Mouse (Mus musculus) limb, embryonic 13.5 days (tissue): ENCODE results near the gene Fcho2. TPM values are rescaled to one million over a fixed set of nuclear protein-coding genes. Genes with fewer than 3 reads are reported as not detected.
A peak's percentile ranks its signal among the peaks of the same experiment; 100 is the strongest.

Experiments used
- ATAC-seq: fragments of 200-750 bp; cut with Nextera tagmentation; 2 replicates; pipeline ENCODE4 v1.8.0; 2017; ENCODE audit warnings: low read depth, moderate number of reproducible peaks, moderate TSS enrichment; ENCODE audit not compliant: low FRiP score
- H3K27ac ChIP-seq: fragments of 300-500 bp; sonication (generic); 2 replicates; pipeline ENCODE4 v1.5.1; 2015; ENCODE audit warnings: inconsistent platforms, mild to moderate bottlenecking, moderate library complexity
- H3K27me3 ChIP-seq: fragments of 300-500 bp; sonication (generic); 2 replicates; pipeline ENCODE4 v1.6.1; 2015; ENCODE audit warnings: mild to moderate bottlenecking, inconsistent platforms
- H3K36me3 ChIP-seq: fragments of 300-500 bp; sonication (generic); 2 replicates; pipeline ENCODE4 v1.6.1; 2015; ENCODE audit warnings: inconsistent platforms, mild to moderate bottlenecking, moderate library complexity
- H3K4me1 ChIP-seq: fragments of 300-500 bp; sonication (generic); 2 replicates; pipeline ENCODE4 v1.6.1; 2015; ENCODE audit warnings: inconsistent platforms
- H3K4me2 ChIP-seq: fragments of 300-500 bp; sonication (generic); replicated peaks from 2 replicates; pipeline ENCODE4 v1.6.1; 2015; ENCODE audit warnings: inconsistent platforms, mild to moderate bottlenecking, moderate library complexity
- H3K4me3 ChIP-seq: fragments of 300-500 bp; sonication (generic); 2 replicates; pipeline ENCODE4 v1.5.1; 2015; ENCODE audit warnings: moderate library complexity, mild to moderate bottlenecking, inconsistent platforms
- H3K9ac ChIP-seq: fragments of 300-500 bp; sonication (generic); 2 replicates; pipeline ENCODE4 v1.6.1; 2015; ENCODE audit warnings: mild to moderate bottlenecking, inconsistent platforms
- H3K9me3 ChIP-seq: fragments of 300-500 bp; sonication (generic); 2 replicates; pipeline ENCODE4 v1.6.1; 2016; ENCODE audit warnings: inconsistent platforms
- WGBS: fragments of 180-500 bp; shearing (Covaris S2); methylation state at CpG from one replicate; pipeline ENCODE4 v1.1.7; 2015; 5-methylcytosine and 5-hydroxymethylcytosine counted together
- polyA plus RNA-seq: library from polyadenylated mRNA; unstranded; fragments of >200 nt; fragmentation: Nextera tagmentation; extraction: Ambion mirVana; gene quantifications from 2 replicates; pipeline ENCODE4 v1.2.1, GENCODE M21; 2015

Fcho2 gene
- polyA plus RNA-seq, 1 experiment from 2014 or later, result 42.4 TPM

GRCm38 (mm10) chr13:98684144-98684900 lies 130.9 kb downstream of the Fcho2 start:
- H3K27me3 ChIP-seq, result peaks cover 7% of the 10 kb centered on the region; the same call in 1 of the 2 replicates
- H3K4me3 ChIP-seq, result no peak overlapping the region
- no peak overlapping the region for H3K4me2 ChIP-seq
- no peaks in the 10 kb centered on the region for H3K36me3 ChIP-seq
- H3K4me1 ChIP-seq, result peaks cover 22% of the 10 kb centered on the region
- no peak overlapping the region for H3K9ac ChIP-seq
- no peaks in the 10 kb centered on the region; the same call in 1 of the 2 replicates for H3K9me3 ChIP-seq
- H3K27ac ChIP-seq, result no peak overlapping the region
- WGBS, result 44% methylated on average over 9 of the region's 9 CpGs
- ATAC-seq, result 0 out of 2 replicates have a peak, but pooled peaks have one; percentile 30

DNA sequence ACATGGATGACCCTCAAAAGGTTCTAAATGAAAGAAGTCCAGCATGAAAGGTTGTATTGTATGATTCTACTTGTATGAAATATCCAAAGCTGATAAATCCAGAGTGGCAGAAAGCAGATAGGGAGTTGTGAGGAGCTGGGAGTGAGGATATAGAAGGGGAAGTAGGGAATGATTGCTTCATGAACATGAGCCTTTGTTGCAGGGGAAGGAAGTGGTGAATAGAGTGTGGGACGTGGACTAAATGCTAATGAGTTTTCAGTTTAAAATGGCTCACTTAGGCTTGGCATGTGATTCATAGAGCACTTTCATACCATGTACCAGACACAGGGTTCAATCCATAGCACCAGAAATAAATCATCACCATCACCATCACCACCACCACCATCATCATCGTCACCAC lies 131.8 kb downstream of the Fcho2 start:
- ATAC-seq, result no peak
- H3K27ac ChIP-seq, result no peak overlapping the region
- peaks cover 7% of the 10 kb centered on the region; the same call in 1 of the 2 replicates for H3K27me3 ChIP-seq
- H3K4me3 ChIP-seq, result no peak overlapping the region
- H3K4me1 ChIP-seq, result peaks cover 22% of the 10 kb centered on the region
- no peaks in the 10 kb centered on the region for H3K36me3 ChIP-seq
- H3K4me2 ChIP-seq, result no peak overlapping the region
- H3K9me3 ChIP-seq, result no peaks in the 10 kb centered on the region; the same call in 1 of the 2 replicates
- 82% methylated on average over 2 of the region's 2 CpGs for WGBS
- no peak overlapping the region for H3K9ac ChIP-seq

DNA sequence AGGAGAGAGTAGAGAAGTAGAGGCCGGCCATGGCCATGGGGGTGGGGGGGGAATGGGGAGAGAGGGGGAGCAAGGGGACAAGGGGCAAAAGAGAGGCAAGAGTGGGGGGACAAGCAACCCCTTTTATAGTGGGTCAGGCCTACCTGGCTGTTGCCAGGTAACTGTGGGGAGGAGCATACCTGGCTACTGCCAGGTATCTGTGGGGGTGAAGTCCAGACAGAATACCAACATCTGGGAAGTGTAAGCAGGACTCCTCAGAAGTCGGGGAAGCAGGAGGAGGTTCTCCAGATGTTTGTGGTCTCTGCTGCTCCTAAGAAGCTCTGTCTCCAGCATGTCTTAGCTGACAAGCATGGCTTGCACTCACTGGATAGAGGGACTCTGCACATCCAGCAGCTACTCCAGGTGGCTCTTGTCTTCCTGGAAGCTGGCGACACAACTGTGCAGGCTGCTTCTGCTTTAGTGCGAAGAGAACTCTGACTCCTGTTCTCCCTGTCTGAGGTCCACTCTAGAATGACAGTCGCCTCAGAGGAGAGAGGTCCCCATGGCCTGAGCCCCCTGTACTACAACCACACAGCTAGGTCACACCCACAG lies 134.7 kb downstream of the Fcho2 start:
- H3K27ac ChIP-seq, result no peak overlapping the region
- 79% methylated on average over 5 of the region's 5 CpGs for WGBS

GRCm38 (mm10) chr13:98679631-98680041 lies 135.6 kb downstream of the Fcho2 start:
- no peak overlapping the region for H3K9ac ChIP-seq
- H3K4me3 ChIP-seq, result no peak overlapping the region
- no peaks in the 10 kb centered on the region; the same call in 1 of the 2 replicates for H3K9me3 ChIP-seq
- H3K4me1 ChIP-seq, result peaks cover 17% of the 10 kb centered on the region
- no peak overlapping the region for H3K4me2 ChIP-seq
- H3K27me3 ChIP-seq, result no peaks in the 10 kb centered on the region
- H3K36me3 ChIP-seq, result no peaks in the 10 kb centered on the region
- ATAC-seq, result no peak
- H3K27ac ChIP-seq, result no peak overlapping the region
- 45% methylated on average over 4 of the region's 4 CpGs for WGBS

More for the DNA sequence above, 134.7 kb downstream of the Fcho2 start:
- H3K27me3 ChIP-seq, result no peaks in the 10 kb centered on the region
- no peak overlapping the region for H3K4me3 ChIP-seq
- peaks cover 17% of the 10 kb centered on the region for H3K4me1 ChIP-seq
- ATAC-seq, result no peak
- H3K9ac ChIP-seq, result no peak overlapping the region
- H3K4me2 ChIP-seq, result no peak overlapping the region
- no peaks in the 10 kb centered on the region; the same call in 1 of the 2 replicates for H3K9me3 ChIP-seq
- no peaks in the 10 kb centered on the region for H3K36me3 ChIP-seq

DNA sequence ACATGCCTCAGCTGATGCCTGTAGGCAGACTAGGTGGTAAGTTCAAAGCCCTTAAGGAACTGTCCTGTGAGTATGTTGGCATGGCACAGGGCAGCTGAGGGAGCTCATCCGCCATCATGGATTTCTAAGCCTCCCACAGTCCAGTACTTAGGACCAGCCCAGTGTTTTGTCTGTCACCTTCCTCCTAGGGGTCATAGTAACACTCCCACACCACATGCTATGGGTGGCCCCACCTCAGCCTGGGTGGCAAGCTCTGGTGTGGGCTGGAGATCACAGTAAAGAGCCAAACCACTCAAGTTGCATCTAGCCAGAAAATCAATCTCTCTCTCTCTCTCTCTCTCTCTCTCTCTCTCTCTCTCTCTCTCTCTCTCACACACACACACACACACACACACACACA lies 136.0 kb downstream of the Fcho2 start:
- H3K27ac ChIP-seq, result no peak overlapping the region
- peaks cover 15% of the 10 kb centered on the region for H3K4me1 ChIP-seq
- H3K36me3 ChIP-seq, result no peaks in the 10 kb centered on the region
- ATAC-seq, result no peak
- no peaks in the 10 kb centered on the region; the same call in 1 of the 2 replicates for H3K9me3 ChIP-seq
- H3K27me3 ChIP-seq, result no peaks in the 10 kb centered on the region
- H3K4me2 ChIP-seq, result no peak overlapping the region
- no peak overlapping the region for H3K4me3 ChIP-seq
- no peak overlapping the region for H3K9ac ChIP-seq
- 84% methylated on average over 1 of the region's 1 CpGs for WGBS

DNA sequence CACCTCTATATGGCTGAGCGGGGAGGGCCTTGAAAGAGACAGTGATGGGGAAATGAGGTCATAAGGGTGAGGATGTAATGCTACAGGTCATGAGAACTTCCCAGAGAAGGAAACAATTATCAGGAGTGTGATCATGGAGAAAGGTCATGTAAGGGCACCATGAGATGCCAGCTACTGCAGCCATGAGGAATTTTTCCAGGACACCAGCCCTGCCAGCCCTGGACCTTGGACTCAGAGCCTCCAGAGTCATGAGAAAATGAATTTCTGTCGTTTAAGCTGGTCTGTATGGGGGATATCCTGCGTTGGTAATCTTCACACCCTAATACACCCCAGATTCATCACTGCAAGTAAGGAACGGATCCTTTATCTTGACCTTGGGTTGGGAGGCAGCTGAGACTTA lies 141.3 kb downstream of the Fcho2 start:
- no peaks in the 10 kb centered on the region for H3K4me1 ChIP-seq
- ATAC-seq, result no peak
- H3K36me3 ChIP-seq, result no peaks in the 10 kb centered on the region
- no peak overlapping the region for H3K4me2 ChIP-seq
- no peak overlapping the region for H3K27ac ChIP-seq
- H3K4me3 ChIP-seq, result no peak overlapping the region
- 77% methylated on average over 4 of the region's 4 CpGs for WGBS
- H3K27me3 ChIP-seq, result no peaks in the 10 kb centered on the region
- H3K9ac ChIP-seq, result no peak overlapping the region
- no peaks in the 10 kb centered on the region for H3K9me3 ChIP-seq

Other genes starting within 250 kb of the Fcho2 start
- gene Tmem174, start 178.0 kb downstream of the Fcho2 start, polyA plus RNA-seq, result not detected in 2 replicates
- 0.34 TPM in 1 of 2 replicates, not detected in the other for gene Tmem171, start 120.6 kb downstream of the Fcho2 start, polyA plus RNA-seq
- 61.5 and 66.3 TPM in 2 replicates for gene Tnpo1, start 110.9 kb upstream of the Fcho2 start, polyA plus RNA-seq
- gene 1700024P04Rik, start 169.1 kb upstream of the Fcho2 start, polyA plus RNA-seq, result not detected in 2 replicates